Mouse (Mus musculus) cortical plate, adult 2 months (tissue): Measurements from ENCODE around the gene Pdia3.

Experiments
- CTCF ChIP-seq: fragments of 200-500 bp; IDR thresholded peaks from 2 replicates; pipeline ENCODE4 v1.5.1; 2011; ENCODE audit warnings: mild to moderate bottlenecking, control low read depth, low read length; ENCODE audit not compliant: insufficient read depth; ENCODE audit errors: extremely low read depth
- POLR2A ChIP-seq: fragments of 200-500 bp; IDR thresholded peaks from 2 replicates; pipeline ENCODE4 v1.6.1; 2011; ENCODE audit warnings: mild to moderate bottlenecking, low read length, control low read depth; ENCODE audit not compliant: insufficient read depth; ENCODE audit errors: extremely low read depth

- TF ChIP-seq POLR2A, result no peak
- TF ChIP-seq CTCF, result no peak
Observed at GRCm38 (mm10) chr2:121477491-121478266, 64.1 kb downstream of the Pdia3 start.
